Mouse (Mus musculus): ENCODE data around the gene Eea1. TPM values are rescaled to one million over a fixed set of nuclear protein-coding genes. Genes with fewer than 3 reads are reported as not detected.

Gene Eea1
- polyA plus RNA-seq, 1 experiment = 3.6 TPM

DNA sequence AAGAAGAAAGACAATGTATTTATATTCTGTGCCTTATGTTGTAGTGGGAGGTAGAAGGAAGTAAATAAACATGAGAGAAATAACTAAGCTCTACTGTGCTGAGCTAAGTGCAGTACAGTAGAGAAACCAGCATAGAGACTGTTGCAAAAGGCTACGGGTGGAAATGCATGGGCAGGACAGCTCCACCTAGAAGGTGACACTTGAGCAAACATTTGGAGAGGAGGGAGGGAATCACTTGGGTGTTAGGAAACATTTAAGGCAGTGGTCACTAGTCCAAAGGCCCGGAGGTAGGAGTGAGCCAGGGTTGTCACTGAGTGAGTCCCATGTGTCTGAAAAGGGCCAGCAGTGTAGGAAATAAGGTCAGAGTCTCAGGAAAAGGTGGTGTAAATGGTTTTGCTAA lies 77.0 kb downstream of the Eea1 start:
- Histone ChIP-seq H3K79me3 (ENCODE audit: low read depth) (no peaks in the 10 kb centered on the region), H3K79me2 (ENCODE audit: control insufficient read depth, insufficient read depth) (no peaks in the 10 kb centered on the region), H3K4me3 (ENCODE audit: insufficient read depth, poor library complexity, severe bottlenecking) (no peak overlapping the region), H3ac (ENCODE audit: control insufficient read depth, insufficient read length, low read depth) (no peak overlapping the region), H3K36me3 (ENCODE audit: control insufficient read depth, insufficient read depth) (peaks cover 75% of the 10 kb centered on the region), H3K27me3 (ENCODE audit: control insufficient read depth, insufficient read depth, insufficient read length) (no peaks in the 10 kb centered on the region)
- TF ChIP-seq CTCF (IDR thresholded peaks at IDR 0.05; ENCODE audit: control insufficient read depth, insufficient read depth, insufficient read length) (no peak), MYOD1 (IDR thresholded peaks at IDR 0.05; ENCODE audit: control insufficient read depth, insufficient read length, low read depth) (no peak), USF1 (IDR thresholded peaks at IDR 0.05; ENCODE audit: low read depth) (no peak), FOSL1 (IDR thresholded peaks at IDR 0.05; ENCODE audit: insufficient read depth, low read length, poor library complexity, severe bottlenecking) (no peak), MAX (IDR thresholded peaks at IDR 0.05) (no peak), CEBPB (IDR thresholded peaks at IDR 0.05; ENCODE audit: low read depth) (no peak), MYOG (IDR thresholded peaks at IDR 0.05; ENCODE audit: control insufficient read depth, extremely low read depth, insufficient read length) (no peak)

DNA sequence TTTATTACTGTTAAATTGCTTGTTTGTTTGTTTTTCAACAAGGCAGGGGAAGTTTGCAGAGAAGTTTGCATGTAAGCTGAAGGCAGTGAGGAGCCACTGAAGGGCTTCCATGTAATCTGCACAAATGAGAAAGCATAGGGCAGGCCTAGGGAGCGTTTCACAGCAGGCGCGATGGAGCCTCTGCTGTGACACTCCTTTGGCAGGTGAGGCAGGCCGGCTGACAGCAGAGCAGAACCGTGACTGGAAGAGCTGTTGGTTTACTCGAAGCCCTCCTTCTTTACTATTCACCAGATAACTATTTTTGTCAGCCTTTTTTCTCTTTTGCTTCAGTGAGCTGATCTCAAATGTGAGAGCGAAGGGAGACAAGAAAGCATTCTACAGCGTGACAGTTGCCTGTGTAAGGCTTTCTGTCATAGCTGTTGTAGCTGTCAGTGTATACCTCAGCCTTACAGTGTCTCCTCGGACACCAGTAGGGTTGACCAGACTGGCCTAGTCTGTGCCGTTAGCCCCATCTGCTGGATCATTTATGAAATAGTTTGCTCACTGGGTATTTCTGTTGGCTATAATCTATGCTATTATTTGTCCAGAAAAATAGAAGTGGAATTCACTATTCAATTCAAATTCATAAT lies 93.0 kb downstream of the Eea1 start:
- TF ChIP-seq USF1 (IDR thresholded peaks at IDR 0.05; ENCODE audit: low read depth) (no peak), MYOG (IDR thresholded peaks at IDR 0.05; ENCODE audit: control insufficient read depth, extremely low read depth, insufficient read length) (no peak), CEBPB (IDR thresholded peaks at IDR 0.05; ENCODE audit: low read depth) (no peak), FOSL1 (IDR thresholded peaks at IDR 0.05; ENCODE audit: insufficient read depth, low read length, poor library complexity, severe bottlenecking) (no peak), MYOD1 (IDR thresholded peaks at IDR 0.05; ENCODE audit: control insufficient read depth, insufficient read length, low read depth) (no peak)
- Histone ChIP-seq H3K79me3 (ENCODE audit: low read depth) (no peaks in the 10 kb centered on the region), H3K4me3 (ENCODE audit: insufficient read depth, poor library complexity, severe bottlenecking) (no peak overlapping the region), H3K36me3 (ENCODE audit: control insufficient read depth, insufficient read depth) (peaks cover 37% of the 10 kb centered on the region), H3K27me3 (ENCODE audit: control insufficient read depth, insufficient read depth, insufficient read length) (no peaks in the 10 kb centered on the region), H3K79me2 (ENCODE audit: control insufficient read depth, insufficient read depth) (no peaks in the 10 kb centered on the region), H3ac (ENCODE audit: control insufficient read depth, insufficient read length, low read depth) (no peak overlapping the region)

DNA sequence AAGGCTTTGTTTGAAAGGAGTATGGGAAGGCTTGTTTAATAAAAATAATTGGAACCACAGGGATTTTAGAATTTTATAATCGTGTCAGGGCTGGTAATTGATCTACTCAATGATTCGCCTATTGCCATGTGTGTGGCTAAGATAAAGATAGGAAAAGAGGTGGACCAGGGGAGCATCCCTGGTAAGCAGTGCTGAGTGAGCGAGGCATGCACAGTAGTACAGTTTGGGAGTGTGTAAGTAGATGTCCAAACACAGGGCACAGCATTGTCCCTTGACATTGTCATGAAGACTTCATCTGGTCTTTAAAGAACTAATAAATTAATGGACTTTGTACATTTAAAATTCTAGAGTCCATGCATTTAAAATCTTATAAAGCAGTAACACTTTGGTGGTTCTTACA lies 93.7 kb downstream of the Eea1 start:
- no peak overlapping the region for H3ac ChIP-seq (ENCODE audit: control insufficient read depth, insufficient read length, low read depth)
- no peaks in the 10 kb centered on the region for H3K27me3 ChIP-seq (ENCODE audit: control insufficient read depth, insufficient read depth, insufficient read length)
- H3K4me3 ChIP-seq (ENCODE audit: insufficient read depth, poor library complexity, severe bottlenecking) = no peak overlapping the region
- no peaks in the 10 kb centered on the region for H3K79me3 ChIP-seq (ENCODE audit: low read depth)
- no peak for TF ChIP-seq USF1 (IDR thresholded peaks at IDR 0.05; ENCODE audit: low read depth)
- no peak for TF ChIP-seq FOSL1 (IDR thresholded peaks at IDR 0.05; ENCODE audit: insufficient read depth, low read length, poor library complexity, severe bottlenecking)
- no peak for TF ChIP-seq MAX (IDR thresholded peaks at IDR 0.05)
- no peak for TF ChIP-seq CEBPB (IDR thresholded peaks at IDR 0.05; ENCODE audit: low read depth)
- no peak for TF ChIP-seq CTCF (IDR thresholded peaks at IDR 0.05; ENCODE audit: control insufficient read depth, insufficient read depth, insufficient read length)
- TF ChIP-seq MYOD1 (IDR thresholded peaks at IDR 0.05; ENCODE audit: control insufficient read depth, insufficient read length, low read depth) = no peak
- no peak for TF ChIP-seq MYOG (IDR thresholded peaks at IDR 0.05; ENCODE audit: control insufficient read depth, extremely low read depth, insufficient read length)
- peaks cover 40% of the 10 kb centered on the region for H3K36me3 ChIP-seq (ENCODE audit: control insufficient read depth, insufficient read depth)
- no peaks in the 10 kb centered on the region for H3K79me2 ChIP-seq (ENCODE audit: control insufficient read depth, insufficient read depth)

DNA sequence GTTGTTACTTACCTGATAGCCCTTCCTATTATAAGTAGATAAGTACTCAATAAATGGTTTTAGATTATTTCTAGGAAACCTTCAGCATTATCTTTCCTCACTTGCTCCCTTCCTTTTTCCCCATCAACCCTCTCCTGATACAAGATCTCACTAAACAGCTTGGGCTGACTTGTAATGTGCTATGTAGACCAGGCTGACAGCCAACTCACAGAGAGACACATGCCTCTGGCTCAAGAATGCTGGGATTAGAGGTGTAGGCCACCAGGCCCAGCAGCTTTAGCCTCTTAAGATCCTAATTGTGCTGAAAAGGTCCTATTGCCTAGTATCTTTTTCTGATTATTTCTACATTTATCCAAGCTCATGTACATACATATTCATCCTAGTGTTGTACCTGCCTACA lies 95.5 kb downstream of the Eea1 start:
- H3K36me3 ChIP-seq (ENCODE audit: control insufficient read depth, insufficient read depth) = peaks cover 50% of the 10 kb centered on the region
- H3ac ChIP-seq (ENCODE audit: control insufficient read depth, insufficient read length, low read depth) = no peak overlapping the region
- H3K27me3 ChIP-seq (ENCODE audit: control insufficient read depth, insufficient read depth, insufficient read length) = no peaks in the 10 kb centered on the region
- no peaks in the 10 kb centered on the region for H3K79me2 ChIP-seq (ENCODE audit: control insufficient read depth, insufficient read depth)
- no peaks in the 10 kb centered on the region for H3K79me3 ChIP-seq (ENCODE audit: low read depth)
- TF ChIP-seq MYOD1 (IDR thresholded peaks at IDR 0.05; ENCODE audit: control insufficient read depth, insufficient read length, low read depth) = no peak
- TF ChIP-seq MAX (IDR thresholded peaks at IDR 0.05) = no peak
- no peak for TF ChIP-seq CEBPB (IDR thresholded peaks at IDR 0.05; ENCODE audit: low read depth)
- no peak for TF ChIP-seq FOSL1 (IDR thresholded peaks at IDR 0.05; ENCODE audit: insufficient read depth, low read length, poor library complexity, severe bottlenecking)
- no peak for TF ChIP-seq CTCF (IDR thresholded peaks at IDR 0.05; ENCODE audit: control insufficient read depth, insufficient read depth, insufficient read length)
- TF ChIP-seq USF1 (IDR thresholded peaks at IDR 0.05; ENCODE audit: low read depth) = no peak
- no peak for TF ChIP-seq MYOG (IDR thresholded peaks at IDR 0.05; ENCODE audit: control insufficient read depth, extremely low read depth, insufficient read length)
- no peak overlapping the region for H3K4me3 ChIP-seq (ENCODE audit: insufficient read depth, poor library complexity, severe bottlenecking)

- Histone ChIP-seq H3ac (ENCODE audit: control insufficient read depth, insufficient read length, low read depth) (no peak overlapping the region), H3K79me2 (ENCODE audit: control insufficient read depth, insufficient read depth) (no peaks in the 10 kb centered on the region), H3K4me3 (ENCODE audit: insufficient read depth, poor library complexity, severe bottlenecking) (no peak overlapping the region), H3K79me3 (ENCODE audit: low read depth) (no peaks in the 10 kb centered on the region), H3K27me3 (ENCODE audit: control insufficient read depth, insufficient read depth, insufficient read length) (no peaks in the 10 kb centered on the region), H3K36me3 (ENCODE audit: control insufficient read depth, insufficient read depth) (peaks cover 46% of the 10 kb centered on the region)
- TF ChIP-seq MAX (IDR thresholded peaks at IDR 0.05) (no peak), CTCF (IDR thresholded peaks at IDR 0.05; ENCODE audit: control insufficient read depth, insufficient read depth, insufficient read length) (no peak)
These were observed 103.8 kb downstream of the Eea1 start for GRCm38 (mm10) chr10:96044216-96044615.

DNA sequence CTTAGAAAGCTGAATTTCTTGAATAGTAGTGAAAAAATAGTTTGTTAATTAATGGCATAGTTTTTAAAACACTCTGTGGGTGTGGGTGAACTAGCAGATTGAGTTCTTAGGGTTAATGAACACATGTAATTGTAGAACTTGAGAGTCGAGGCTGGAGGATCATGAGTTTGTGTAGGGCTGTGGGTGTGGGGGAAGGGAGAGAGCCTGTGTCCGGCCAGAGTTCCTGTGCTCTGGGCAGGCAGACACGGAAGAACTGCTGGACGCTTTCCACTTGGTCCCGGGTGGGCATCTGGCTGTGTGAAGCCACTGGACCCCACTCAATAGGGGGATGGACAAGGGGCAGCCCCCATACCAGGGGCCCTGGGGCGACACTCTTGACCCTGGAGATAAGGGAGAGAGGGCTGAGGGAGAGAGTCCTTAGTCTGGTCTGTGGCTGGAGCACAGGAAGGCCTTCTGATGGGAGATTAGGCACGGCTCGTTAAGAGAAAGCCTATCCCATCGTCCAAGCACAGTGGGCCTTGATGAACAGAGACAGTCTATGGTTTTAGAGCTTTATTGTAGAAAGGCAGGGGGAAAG lies 107.6 kb downstream of the Eea1 start:
- Histone ChIP-seq H3K36me3 (ENCODE audit: control insufficient read depth, insufficient read depth) (peaks cover 16% of the 10 kb centered on the region), H3K27me3 (ENCODE audit: control insufficient read depth, insufficient read depth, insufficient read length) (no peaks in the 10 kb centered on the region), H3K4me3 (ENCODE audit: insufficient read depth, poor library complexity, severe bottlenecking) (no peak overlapping the region), H3K79me2 (ENCODE audit: control insufficient read depth, insufficient read depth) (no peaks in the 10 kb centered on the region), H3K79me3 (ENCODE audit: low read depth) (no peaks in the 10 kb centered on the region), H3ac (ENCODE audit: control insufficient read depth, insufficient read length, low read depth) (no peak overlapping the region)
- TF ChIP-seq MAX (IDR thresholded peaks at IDR 0.05) (no peak), MYOG (IDR thresholded peaks at IDR 0.05; ENCODE audit: control insufficient read depth, extremely low read depth, insufficient read length) (no peak), MYOD1 (IDR thresholded peaks at IDR 0.05; ENCODE audit: control insufficient read depth, insufficient read length, low read depth) (no peak), FOSL1 (IDR thresholded peaks at IDR 0.05; ENCODE audit: insufficient read depth, low read length, poor library complexity, severe bottlenecking) (no peak), CEBPB (IDR thresholded peaks at IDR 0.05; ENCODE audit: low read depth) (no peak), USF1 (IDR thresholded peaks at IDR 0.05; ENCODE audit: low read depth) (no peak), CTCF (IDR thresholded peaks at IDR 0.05; ENCODE audit: control insufficient read depth, insufficient read depth, insufficient read length) (no peak)

All from C2C12 (cell line).